Mouse (Mus musculus): ENCODE data around the gene Adamtsl5. TPM values are rescaled to one million over a fixed set of nuclear protein-coding genes. Genes with fewer than 3 reads are reported as not detected.

Gene Adamtsl5
- polyA plus RNA-seq, 2 experiments = 6.7 to 16.5 TPM

DNA sequence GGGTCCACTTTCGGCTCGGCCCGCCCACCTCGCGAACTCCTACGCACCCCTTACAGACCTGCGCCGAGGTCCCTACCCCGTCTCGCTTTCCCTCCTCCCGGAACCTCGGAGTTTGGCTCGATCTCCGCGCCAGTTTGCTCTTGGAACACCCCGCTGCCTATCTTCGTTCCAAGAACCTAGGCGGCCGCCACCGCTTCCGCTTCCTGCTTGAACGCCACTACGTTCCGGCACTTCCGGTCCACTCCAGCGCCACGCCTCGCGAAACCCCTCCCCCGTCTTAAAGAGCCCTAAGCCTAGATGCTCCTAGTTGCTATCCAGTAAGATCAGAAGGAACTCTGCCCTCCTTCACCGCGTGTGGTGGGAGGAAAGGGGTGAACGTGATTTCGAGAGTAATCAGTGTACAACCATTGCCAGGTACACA, 27.9 kb downstream of the Adamtsl5 start, which contains the start of gene 2310011J03Rik:
Gene 2310011J03Rik (minus strand): TSS at position 198 of the 421 bp plus-strand sequence.
- Histone ChIP-seq H3K27ac (replicated peaks; ENCODE audit: low read depth, low read length) (peak within 1 kb of the TSS; percentile 58), H3K4me3 (replicated peaks; ENCODE audit: low read length) (peak within 1 kb of the TSS; percentile 78), H3K4me2 (replicated peaks; ENCODE audit: low read depth, low read length, severe bottlenecking) (peak within 1 kb of the TSS; percentile 64), H3K27me3 (ENCODE audit: control insufficient read depth, insufficient read depth, low read length) (peaks cover 17% of the 10 kb centered on the region), H3K9me3 (ENCODE audit: control insufficient read depth, low read length) (no peaks in the 10 kb centered on the region), H3K9ac (ENCODE audit: low read depth, low read length, severe bottlenecking) (peak within 1 kb of the TSS; percentile 71), H3K36me3 (ENCODE audit: control insufficient read depth, insufficient read depth, low read length) (peaks cover 17% of the 10 kb centered on the region; the same call in 1 of the 2 replicates), H3K4me1 (ENCODE audit: control insufficient read depth, insufficient read depth, low read length) (peaks cover 10% of the 10 kb centered on the region; the same call in 1 of the 2 replicates)
- ATAC-seq (ENCODE audit: low FRiP score, low read depth) (peak; percentile 79), DNase-seq (ENCODE audit: low spot score) (peak; percentile 92)
- TF ChIP-seq POLR2A (IDR thresholded peaks at IDR 0.05; ENCODE audit: borderline replicate concordance, extremely low read depth, insufficient read depth, insufficient read length) = no peak; the same call in 1 of the 2 replicates
- WGBS = under 1% methylated on average over 34 of the region's 34 CpGs

DNA sequence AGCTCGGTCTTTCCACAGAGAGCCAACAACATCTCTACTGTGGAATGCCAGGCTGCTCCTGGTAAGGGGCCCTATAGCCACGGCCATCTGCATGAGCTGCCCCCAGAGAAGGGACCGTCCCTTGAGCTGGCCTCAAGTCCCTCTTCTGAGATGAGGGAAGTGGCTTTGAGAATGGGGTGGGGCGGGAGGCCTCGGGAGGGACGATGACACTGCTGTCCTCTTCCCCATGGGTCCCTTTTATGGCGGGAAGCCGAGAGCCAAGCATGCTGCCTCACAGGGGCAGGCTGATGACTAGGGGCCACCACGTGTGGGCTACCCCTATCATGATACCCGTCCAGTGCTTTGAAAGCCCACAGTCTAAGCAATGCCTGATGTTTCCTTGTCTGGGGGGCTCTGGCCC, 31.2 kb downstream of the Adamtsl5 start:
- Histone ChIP-seq H3K4me3 (replicated peaks; ENCODE audit: low read length) (no peak overlapping the region), H3K27ac (replicated peaks; ENCODE audit: low read depth, low read length) (no peak overlapping the region), H3K36me3 (ENCODE audit: control insufficient read depth, insufficient read depth, low read length) (peaks cover 17% of the 10 kb centered on the region; the same call in 1 of the 2 replicates), H3K4me2 (replicated peaks; ENCODE audit: low read depth, low read length, severe bottlenecking) (no peak overlapping the region), H3K27me3 (ENCODE audit: control insufficient read depth, insufficient read depth, low read length) (peaks cover 50% of the 10 kb centered on the region), H3K9ac (ENCODE audit: low read depth, low read length, severe bottlenecking) (no peak overlapping the region), H3K4me1 (ENCODE audit: control insufficient read depth, insufficient read depth, low read length) (0 out of 2 replicates have a peak, but pooled peaks cover 3% of the 10 kb centered on the region), H3K9me3 (ENCODE audit: control insufficient read depth, low read length) (no peaks in the 10 kb centered on the region)
- TF ChIP-seq POLR2A (IDR thresholded peaks at IDR 0.05; ENCODE audit: borderline replicate concordance, extremely low read depth, insufficient read depth, insufficient read length) = no peak
- 45% methylated on average over 10 of the region's 10 CpGs for WGBS
- no peak for ATAC-seq (ENCODE audit: low FRiP score, low read depth)
- DNase-seq (ENCODE audit: low spot score) = no peak

DNA sequence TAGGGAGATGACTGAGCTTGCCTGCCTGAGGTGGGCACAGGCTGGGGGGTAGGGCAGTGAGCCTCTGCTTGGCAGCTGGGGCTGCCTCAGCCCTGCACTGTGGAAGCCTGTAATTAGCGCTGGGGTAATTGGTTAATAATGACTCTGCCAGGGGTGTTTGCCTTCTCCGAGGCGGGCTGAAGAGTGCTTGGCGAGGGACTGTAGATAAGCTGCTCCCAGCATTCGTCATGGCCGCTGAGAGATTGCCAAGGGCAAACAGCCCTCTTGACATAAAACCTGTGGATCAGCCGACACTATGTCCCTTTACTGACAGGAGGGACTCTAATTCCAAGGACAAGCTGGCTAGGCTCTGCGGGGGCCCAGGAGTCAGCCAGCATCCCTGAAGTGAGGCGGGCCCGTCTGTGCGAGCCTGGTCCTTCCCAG, 31.8 kb downstream of the Adamtsl5 start:
- TF ChIP-seq POLR2A (IDR thresholded peaks at IDR 0.05; ENCODE audit: borderline replicate concordance, extremely low read depth, insufficient read depth, insufficient read length) = no peak
- ATAC-seq (ENCODE audit: low FRiP score, low read depth) = no peak
- peaks cover 17% of the 10 kb centered on the region; the same call in 1 of the 2 replicates for H3K36me3 ChIP-seq (ENCODE audit: control insufficient read depth, insufficient read depth, low read length)
- H3K4me2 ChIP-seq (replicated peaks; ENCODE audit: low read depth, low read length, severe bottlenecking) = no peak overlapping the region
- WGBS = 20% methylated on average over 11 of the region's 11 CpGs
- 0 out of 2 replicates have a peak, but pooled peaks cover 3% of the 10 kb centered on the region for H3K4me1 ChIP-seq (ENCODE audit: control insufficient read depth, insufficient read depth, low read length)
- no peak for DNase-seq (ENCODE audit: low spot score)
- no peak overlapping the region for H3K9ac ChIP-seq (ENCODE audit: low read depth, low read length, severe bottlenecking)
- no peak overlapping the region for H3K4me3 ChIP-seq (replicated peaks; ENCODE audit: low read length)
- no peak overlapping the region for H3K27ac ChIP-seq (replicated peaks; ENCODE audit: low read depth, low read length)
- H3K9me3 ChIP-seq (ENCODE audit: control insufficient read depth, low read length) = no peaks in the 10 kb centered on the region
- peaks cover 56% of the 10 kb centered on the region for H3K27me3 ChIP-seq (ENCODE audit: control insufficient read depth, insufficient read depth, low read length)

DNA sequence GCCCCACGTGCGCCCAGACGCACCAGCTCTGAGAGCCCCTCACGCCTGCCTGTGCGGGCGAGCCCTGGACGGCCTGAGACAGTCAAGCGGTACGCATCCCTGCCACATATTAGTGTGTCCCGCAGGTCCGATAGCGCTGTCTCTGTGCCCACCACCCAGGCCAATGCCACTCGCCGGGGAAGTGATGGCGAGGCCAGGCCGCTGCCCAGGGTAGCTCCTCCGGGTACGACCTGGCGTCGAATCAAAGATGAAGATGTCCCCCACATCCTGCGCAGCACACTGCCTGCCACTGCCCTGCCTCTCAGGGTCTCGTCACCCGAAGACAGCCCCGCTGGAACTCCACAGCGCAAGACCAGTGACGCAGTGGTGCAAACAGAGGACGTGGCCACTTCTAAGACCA, 32.9 kb downstream of the Adamtsl5 start:
- no peak overlapping the region for H3K27ac ChIP-seq (replicated peaks; ENCODE audit: low read depth, low read length)
- no peak overlapping the region for H3K9ac ChIP-seq (ENCODE audit: low read depth, low read length, severe bottlenecking)
- WGBS = 44% methylated on average over 27 of the region's 27 CpGs
- H3K27me3 ChIP-seq (ENCODE audit: control insufficient read depth, insufficient read depth, low read length) = peaks cover 67% of the 10 kb centered on the region
- H3K4me2 ChIP-seq (replicated peaks; ENCODE audit: low read depth, low read length, severe bottlenecking) = no peak overlapping the region
- no peak overlapping the region for H3K4me3 ChIP-seq (replicated peaks; ENCODE audit: low read length)
- 0 out of 2 replicates have a peak, but pooled peaks cover 3% of the 10 kb centered on the region for H3K4me1 ChIP-seq (ENCODE audit: control insufficient read depth, insufficient read depth, low read length)
- peaks cover 17% of the 10 kb centered on the region; the same call in 1 of the 2 replicates for H3K36me3 ChIP-seq (ENCODE audit: control insufficient read depth, insufficient read depth, low read length)
- H3K9me3 ChIP-seq (ENCODE audit: control insufficient read depth, low read length) = no peaks in the 10 kb centered on the region
- TF ChIP-seq POLR2A (IDR thresholded peaks at IDR 0.05; ENCODE audit: borderline replicate concordance, extremely low read depth, insufficient read depth, insufficient read length) = no peak
- ATAC-seq (ENCODE audit: low FRiP score, low read depth) = no peak
- no peak for DNase-seq (ENCODE audit: low spot score)

DNA sequence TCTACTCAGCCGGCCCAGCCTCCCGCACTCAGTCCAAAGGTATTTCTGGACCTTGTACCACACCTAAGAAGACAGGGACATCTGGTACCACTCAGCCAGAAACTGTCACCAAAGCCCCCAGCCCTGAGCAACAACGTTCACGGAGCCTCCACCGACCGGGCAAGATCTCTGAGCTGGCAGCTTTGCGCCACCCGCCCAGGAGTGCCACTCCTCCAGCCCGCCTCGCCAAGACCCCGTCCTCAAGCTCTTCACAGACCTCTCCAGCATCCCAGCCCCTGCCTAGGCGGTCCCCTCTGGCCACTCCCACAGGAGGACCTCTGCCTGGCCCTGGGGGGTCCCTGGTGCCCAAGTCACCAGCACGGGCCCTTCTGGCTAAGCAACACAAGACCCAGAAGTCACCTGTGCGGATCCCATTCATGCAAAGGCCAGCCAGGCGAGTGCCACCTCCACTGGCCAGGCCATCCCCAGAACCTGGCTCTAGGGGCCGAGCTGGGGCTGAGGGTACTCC, 33.7 kb downstream of the Adamtsl5 start:
- H3K4me3 ChIP-seq (replicated peaks; ENCODE audit: low read length) = no peak overlapping the region
- no peaks in the 10 kb centered on the region for H3K9me3 ChIP-seq (ENCODE audit: control insufficient read depth, low read length)
- no peak for ATAC-seq (ENCODE audit: low FRiP score, low read depth)
- no peak overlapping the region for H3K27ac ChIP-seq (replicated peaks; ENCODE audit: low read depth, low read length)
- H3K4me1 ChIP-seq (ENCODE audit: control insufficient read depth, insufficient read depth, low read length) = 0 out of 2 replicates have a peak, but pooled peaks cover 3% of the 10 kb centered on the region
- H3K36me3 ChIP-seq (ENCODE audit: control insufficient read depth, insufficient read depth, low read length) = peaks cover 17% of the 10 kb centered on the region; the same call in 1 of the 2 replicates
- WGBS = 43% methylated on average over 16 of the region's 16 CpGs
- no peak overlapping the region for H3K9ac ChIP-seq (ENCODE audit: low read depth, low read length, severe bottlenecking)
- H3K27me3 ChIP-seq (ENCODE audit: control insufficient read depth, insufficient read depth, low read length) = peaks cover 69% of the 10 kb centered on the region
- TF ChIP-seq POLR2A (IDR thresholded peaks at IDR 0.05; ENCODE audit: borderline replicate concordance, extremely low read depth, insufficient read depth, insufficient read length) = no peak
- no peak for DNase-seq (ENCODE audit: low spot score)
- H3K4me2 ChIP-seq (replicated peaks; ENCODE audit: low read depth, low read length, severe bottlenecking) = no peak overlapping the region

Measured in limb, embryonic 14.5 days (tissue).